Mouse (Mus musculus) hindbrain, embryonic 13.5 days (tissue): ENCODE measurements around the gene Ifih1. TPM values are rescaled to one million over a fixed set of nuclear protein-coding genes. Genes with fewer than 3 reads are reported as not detected.

Source experiments
- ATAC-seq: fragments of 200-750 bp; cut with Nextera tagmentation; 2 replicates; pipeline ENCODE4 v1.8.0; 2017; ENCODE audit warnings: moderate TSS enrichment; ENCODE audit not compliant: low FRiP score
- H3K27ac ChIP-seq: fragments of 300-500 bp; sonication (generic); 2 replicates; pipeline ENCODE4 v1.5.1; 2015; ENCODE audit warnings: inconsistent platforms, mild to moderate bottlenecking, moderate library complexity
- H3K27me3 ChIP-seq: fragments of 300-500 bp; sonication (generic); 2 replicates; pipeline ENCODE4 v1.6.1; 2015; ENCODE audit warnings: mild to moderate bottlenecking, inconsistent platforms
- H3K36me3 ChIP-seq: fragments of 300-500 bp; sonication (generic); 2 replicates; pipeline ENCODE4 v1.6.1; 2015; ENCODE audit warnings: mild to moderate bottlenecking, inconsistent platforms
- H3K4me1 ChIP-seq: fragments of 300-500 bp; sonication (generic); replicated peaks from 2 replicates; pipeline ENCODE4 v1.6.1; 2015; ENCODE audit warnings: inconsistent platforms
- H3K4me2 ChIP-seq: fragments of 300-500 bp; sonication (generic); 2 replicates; pipeline ENCODE4 v1.6.1; 2015; ENCODE audit warnings: inconsistent platforms, mild to moderate bottlenecking, moderate library complexity
- H3K4me3 ChIP-seq: fragments of 300-500 bp; sonication (generic); 2 replicates; pipeline ENCODE4 v1.5.1; 2015; ENCODE audit warnings: mild to moderate bottlenecking, inconsistent platforms
- H3K9ac ChIP-seq: fragments of 300-500 bp; sonication (generic); 2 replicates; pipeline ENCODE4 v1.6.1; 2015; ENCODE audit warnings: mild to moderate bottlenecking, inconsistent platforms
- H3K9me3 ChIP-seq: fragments of 300-500 bp; sonication (generic); 2 replicates; pipeline ENCODE4 v1.6.1; 2016; ENCODE audit warnings: inconsistent platforms
- WGBS: fragments of 180-500 bp; shearing (Covaris S2); methylation state at CpG from one replicate; pipeline ENCODE4 v1.1.7; 2015; 5-methylcytosine and 5-hydroxymethylcytosine counted together
- polyA plus RNA-seq: library from polyadenylated mRNA; unstranded; fragments of >200 nt; fragmentation: Nextera tagmentation; extraction: Ambion mirVana; gene quantifications from 2 replicates; pipeline ENCODE4 v1.2.1, GENCODE M21; 2015

Ifih1 gene
- polyA plus RNA-seq, 1 experiment from 2014 or later, result 1.2 TPM

DNA sequence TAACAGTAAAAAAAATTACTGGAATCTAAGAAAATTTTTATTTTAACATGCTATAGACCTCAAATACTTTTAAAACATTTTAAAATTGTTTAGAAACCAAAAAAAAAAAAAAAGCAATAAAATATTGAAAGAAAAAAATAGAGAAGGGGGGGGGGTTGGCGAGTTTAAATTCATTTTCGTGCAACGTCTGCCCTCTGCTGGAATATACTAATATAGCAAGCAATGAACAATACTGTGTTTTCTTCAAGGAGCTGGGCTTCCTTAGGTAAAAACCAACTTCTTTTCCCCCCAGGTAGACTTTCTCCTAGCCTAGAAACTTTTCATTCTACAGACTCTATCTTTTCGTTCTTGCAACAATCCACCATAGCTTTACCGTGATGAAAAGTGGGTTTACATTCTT is 18.3 kb downstream of the Ifih1 start:
- no peak for ATAC-seq
- H3K36me3 ChIP-seq, result no peaks in the 10 kb centered on the region
- no peak overlapping the region for H3K4me2 ChIP-seq
- H3K4me1 ChIP-seq, result no peaks in the 10 kb centered on the region
- no peaks in the 10 kb centered on the region for H3K9me3 ChIP-seq
- H3K4me3 ChIP-seq, result no peak overlapping the region
- H3K27me3 ChIP-seq, result 0 out of 2 replicates have a peak, but pooled peaks cover 4% of the 10 kb centered on the region
- H3K27ac ChIP-seq, result no peak overlapping the region
- H3K9ac ChIP-seq, result no peak overlapping the region
- WGBS, result 12% methylated on average over 5 of the region's 5 CpGs

DNA sequence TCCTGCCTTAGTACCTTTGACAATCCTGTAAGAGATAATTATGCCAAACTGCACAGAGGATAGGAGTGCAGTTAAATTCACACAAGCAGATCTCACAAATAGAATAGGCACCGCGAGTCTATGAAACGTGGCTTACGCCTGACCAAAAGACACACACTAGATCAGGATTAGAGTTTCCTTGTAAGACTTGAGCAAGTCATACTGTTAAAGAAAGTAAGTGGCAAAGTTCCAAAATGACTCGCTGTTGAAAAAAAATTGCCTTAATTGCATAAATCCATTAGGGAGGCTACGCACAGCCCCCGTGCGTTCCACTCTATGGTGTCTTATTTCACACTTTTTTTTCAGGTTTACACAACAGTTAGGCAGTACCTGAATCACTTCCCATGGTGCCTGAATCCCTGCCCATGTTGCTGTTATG is 23.0 kb downstream of the Ifih1 start:
- no peak overlapping the region for H3K4me3 ChIP-seq
- H3K36me3 ChIP-seq, result no peaks in the 10 kb centered on the region
- H3K4me1 ChIP-seq, result no peaks in the 10 kb centered on the region
- no peaks in the 10 kb centered on the region for H3K9me3 ChIP-seq
- no peak overlapping the region for H3K4me2 ChIP-seq
- no peak overlapping the region for H3K9ac ChIP-seq
- WGBS, result 91% methylated on average over 8 of the region's 8 CpGs
- ATAC-seq, result no peak
- H3K27ac ChIP-seq, result no peak overlapping the region
- H3K27me3 ChIP-seq, result no peaks in the 10 kb centered on the region

DNA sequence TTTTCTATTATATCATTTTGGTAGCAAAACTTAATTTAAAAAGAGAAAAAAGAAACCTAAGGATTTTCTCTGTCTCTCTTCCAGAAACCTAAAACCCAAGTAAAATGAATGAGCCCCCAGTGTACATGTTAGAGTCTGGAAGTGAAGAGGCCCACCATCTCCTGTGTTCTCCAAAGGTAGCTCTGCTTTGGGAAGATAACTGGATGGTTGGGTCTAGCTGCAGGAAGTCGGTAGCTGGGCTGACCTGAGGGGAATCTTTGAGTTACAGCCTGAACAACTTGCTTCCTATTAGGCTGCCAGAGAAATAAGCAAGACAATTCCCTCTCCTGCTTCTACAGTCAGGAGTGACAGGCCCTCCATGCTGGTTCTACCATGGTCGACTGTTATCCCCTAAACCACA is 26.4 kb downstream of the Ifih1 start:
- no peaks in the 10 kb centered on the region for H3K27me3 ChIP-seq
- H3K4me3 ChIP-seq, result no peak overlapping the region
- H3K4me1 ChIP-seq, result no peaks in the 10 kb centered on the region
- H3K9ac ChIP-seq, result no peak overlapping the region
- H3K4me2 ChIP-seq, result no peak overlapping the region
- no peak overlapping the region for H3K27ac ChIP-seq
- 64% methylated on average over 2 of the region's 2 CpGs for WGBS
- ATAC-seq, result no peak
- H3K9me3 ChIP-seq, result no peaks in the 10 kb centered on the region
- H3K36me3 ChIP-seq, result no peaks in the 10 kb centered on the region

DNA sequence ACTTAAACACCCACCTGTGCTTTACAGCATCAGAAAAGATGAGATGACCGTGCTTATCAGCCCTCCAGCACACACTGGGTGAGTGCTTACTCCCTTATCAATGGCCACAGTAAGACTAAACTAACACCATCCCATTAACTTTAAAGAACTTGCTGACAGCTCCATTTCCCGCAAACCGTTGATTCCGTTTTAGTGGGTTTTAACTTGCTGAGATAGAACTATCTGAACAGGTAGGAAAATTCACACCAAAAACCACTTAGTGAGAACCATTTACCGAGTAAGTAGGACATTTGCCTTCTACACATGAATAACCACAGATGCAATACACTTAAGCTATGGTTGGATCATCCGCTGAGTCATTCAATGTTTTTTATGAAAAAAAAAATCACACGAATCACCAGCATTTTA is 27.1 kb downstream of the Ifih1 start:
- no peaks in the 10 kb centered on the region for H3K36me3 ChIP-seq
- H3K9me3 ChIP-seq, result no peaks in the 10 kb centered on the region
- no peak overlapping the region for H3K4me3 ChIP-seq
- 88% methylated on average over 7 of the region's 7 CpGs for WGBS
- ATAC-seq, result no peak
- no peaks in the 10 kb centered on the region for H3K4me1 ChIP-seq
- H3K9ac ChIP-seq, result no peak overlapping the region
- no peak overlapping the region for H3K27ac ChIP-seq
- H3K27me3 ChIP-seq, result no peaks in the 10 kb centered on the region
- no peak overlapping the region for H3K4me2 ChIP-seq

DNA sequence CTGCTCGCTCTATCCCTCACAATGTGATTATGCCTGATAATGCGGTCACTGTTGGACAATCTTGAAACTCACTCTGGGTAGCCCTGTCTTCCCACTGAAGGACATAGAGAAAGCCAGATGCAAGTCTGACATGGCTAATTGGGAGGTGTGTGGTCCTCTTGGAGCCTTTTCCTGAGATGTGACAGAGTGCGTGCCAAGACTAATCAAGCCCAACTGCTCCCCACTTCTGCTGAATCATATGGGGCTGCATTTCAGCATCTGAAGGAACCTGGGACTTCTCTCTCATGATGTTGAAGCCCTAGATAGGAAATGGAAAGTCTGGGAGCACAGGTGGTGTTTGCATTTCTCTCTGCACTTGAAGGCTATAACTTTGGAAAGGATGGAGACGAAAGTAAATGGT is 32.9 kb downstream of the Ifih1 start:
- no peak overlapping the region for H3K27ac ChIP-seq
- H3K4me3 ChIP-seq, result no peak overlapping the region
- H3K27me3 ChIP-seq, result no peaks in the 10 kb centered on the region
- 100% methylated on average over 4 of the region's 4 CpGs for WGBS
- no peak overlapping the region for H3K9ac ChIP-seq
- no peaks in the 10 kb centered on the region for H3K9me3 ChIP-seq
- ATAC-seq, result no peak
- H3K4me1 ChIP-seq, result no peaks in the 10 kb centered on the region
- no peaks in the 10 kb centered on the region for H3K36me3 ChIP-seq
- H3K4me2 ChIP-seq, result no peak overlapping the region

DNA sequence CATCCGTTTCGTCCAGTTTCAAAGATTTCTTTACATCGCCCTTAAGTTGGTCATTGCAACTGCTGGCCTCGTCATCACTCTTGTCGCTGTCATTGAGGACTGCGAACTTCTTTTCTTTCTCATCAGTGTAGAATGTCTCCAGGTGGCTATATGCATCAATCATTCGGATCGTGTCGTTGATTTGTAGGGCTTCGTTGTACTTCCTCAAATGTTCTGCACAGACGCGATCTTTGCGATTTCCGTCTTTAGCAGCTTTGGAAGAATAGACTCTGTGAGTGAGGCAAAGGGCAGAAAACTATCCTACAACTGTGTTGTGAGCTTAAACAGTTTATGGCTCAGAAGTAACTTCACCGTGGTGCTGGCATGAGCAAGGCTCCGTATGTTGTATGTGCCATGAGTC is 39.9 kb downstream of the Ifih1 start:
- H3K36me3 ChIP-seq, result no peaks in the 10 kb centered on the region
- H3K4me1 ChIP-seq, result no peaks in the 10 kb centered on the region
- no peak overlapping the region for H3K27ac ChIP-seq
- WGBS, result 94% methylated on average over 16 of the region's 16 CpGs
- no peak overlapping the region for H3K9ac ChIP-seq
- ATAC-seq, result no peak
- H3K27me3 ChIP-seq, result no peaks in the 10 kb centered on the region
- no peaks in the 10 kb centered on the region for H3K9me3 ChIP-seq
- H3K4me2 ChIP-seq, result no peak overlapping the region
- no peak overlapping the region for H3K4me3 ChIP-seq

DNA sequence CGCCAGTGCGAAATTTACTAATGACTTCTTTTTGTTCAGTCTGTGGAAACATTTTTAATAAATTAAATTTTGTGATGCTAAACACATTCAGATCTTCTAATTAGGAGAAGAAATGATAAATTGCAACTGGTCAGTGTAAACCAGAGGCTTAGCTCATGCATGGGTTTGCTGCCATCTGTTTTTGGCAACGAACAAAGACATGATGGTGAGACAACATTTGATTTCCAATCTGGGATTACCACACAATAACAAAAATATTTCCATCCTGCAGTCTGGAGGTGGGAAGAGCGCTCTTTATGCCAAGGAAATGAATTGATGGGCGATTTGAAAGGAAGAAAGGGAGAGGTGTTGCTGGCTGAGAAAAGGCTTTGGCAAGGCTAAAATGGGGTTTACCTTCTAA is 42.5 kb downstream of the Ifih1 start:
- Histone ChIP-seq H3K4me2 (no peak overlapping the region), H3K36me3 (no peaks in the 10 kb centered on the region)
- WGBS, result 85% methylated on average over 5 of the region's 5 CpGs

DNA sequence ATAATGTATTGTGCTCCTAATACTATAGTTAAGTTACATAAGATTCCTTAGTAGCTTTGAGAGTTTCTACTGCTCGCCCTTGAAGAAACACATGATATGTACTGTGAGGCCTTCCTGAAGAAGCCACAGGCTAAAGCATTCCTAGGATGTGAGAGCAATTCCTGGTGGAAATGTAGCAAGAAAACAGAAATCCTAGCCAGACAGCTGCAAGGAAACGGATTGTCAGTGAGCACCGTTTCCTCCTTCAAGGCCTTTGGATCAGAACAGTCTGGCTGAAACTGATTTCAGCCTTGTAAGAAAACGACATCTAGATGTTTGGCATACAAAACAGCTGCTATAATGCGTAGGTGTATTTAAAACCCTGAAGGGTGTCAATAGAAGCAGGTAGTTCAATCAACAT is 49.5 kb downstream of the Ifih1 start:
- Histone ChIP-seq H3K27ac (no peak overlapping the region), H3K27me3 (no peaks in the 10 kb centered on the region), H3K4me2 (no peak overlapping the region), H3K9me3 (no peaks in the 10 kb centered on the region), H3K9ac (no peak overlapping the region), H3K4me3 (no peak overlapping the region), H3K4me1 (no peaks in the 10 kb centered on the region), H3K36me3 (no peaks in the 10 kb centered on the region)
- ATAC-seq, result no peak
- 93% methylated on average over 5 of the region's 5 CpGs for WGBS

More for the DNA sequence above, 42.5 kb downstream of the Ifih1 start:
- no peak for ATAC-seq
- Histone ChIP-seq H3K9ac (no peak overlapping the region), H3K27me3 (no peaks in the 10 kb centered on the region), H3K9me3 (no peaks in the 10 kb centered on the region), H3K4me1 (no peaks in the 10 kb centered on the region), H3K27ac (no peak overlapping the region), H3K4me3 (no peak overlapping the region)

DNA sequence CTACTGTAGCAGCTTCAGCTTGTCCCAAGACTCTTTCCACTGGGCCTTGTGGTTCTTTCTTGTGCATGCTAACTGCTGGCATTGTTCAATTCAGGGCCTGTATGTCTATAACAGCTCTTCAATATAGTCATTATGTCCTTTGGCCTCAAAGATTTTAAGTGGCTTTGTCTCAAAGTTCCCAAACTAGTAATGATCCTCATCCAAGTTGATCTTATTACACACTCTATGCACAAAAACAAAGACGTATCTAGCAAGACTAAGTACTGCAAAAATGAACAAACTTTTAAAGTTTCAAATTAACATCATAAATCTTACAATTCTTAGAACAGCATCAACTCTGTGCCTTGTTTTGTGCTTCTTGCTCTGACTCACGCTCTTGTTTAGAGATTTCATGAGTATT is 51.6 kb downstream of the Ifih1 start:
- no peak overlapping the region for H3K4me3 ChIP-seq
- no peaks in the 10 kb centered on the region for H3K4me1 ChIP-seq
- H3K9ac ChIP-seq, result no peak overlapping the region
- no peaks in the 10 kb centered on the region for H3K9me3 ChIP-seq
- H3K36me3 ChIP-seq, result no peaks in the 10 kb centered on the region
- H3K27ac ChIP-seq, result no peak overlapping the region
- WGBS, result 89% methylated on average over 2 of the region's 2 CpGs
- no peak for ATAC-seq
- no peaks in the 10 kb centered on the region for H3K27me3 ChIP-seq
- H3K4me2 ChIP-seq, result no peak overlapping the region

DNA sequence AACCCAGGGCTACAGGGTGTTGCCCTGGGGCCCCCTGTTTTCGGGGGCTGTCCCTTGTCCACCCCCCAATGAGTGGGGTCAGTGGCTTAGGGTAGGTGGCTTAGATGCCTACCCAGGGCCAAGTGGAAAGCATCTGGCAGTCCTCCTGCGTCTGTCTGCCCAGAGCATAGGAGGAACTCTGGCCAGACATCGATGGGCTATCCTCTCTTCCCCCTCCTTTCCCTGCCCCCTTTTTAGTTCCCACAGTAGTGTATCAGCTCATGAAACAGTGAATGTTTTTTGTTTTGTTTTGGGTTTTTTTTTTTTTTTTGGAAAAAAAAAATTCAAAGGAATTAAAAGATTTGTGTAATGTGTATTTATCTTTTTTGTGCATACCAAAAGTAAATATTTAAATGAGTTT is 54.5 kb downstream of the Ifih1 start:
- Histone ChIP-seq H3K27me3 (no peaks in the 10 kb centered on the region), H3K4me3 (no peak overlapping the region), H3K4me1 (no peaks in the 10 kb centered on the region), H3K36me3 (no peaks in the 10 kb centered on the region), H3K9me3 (no peaks in the 10 kb centered on the region), H3K27ac (no peak overlapping the region), H3K9ac (no peak overlapping the region), H3K4me2 (no peak overlapping the region)
- ATAC-seq, result no peak
- 84% methylated on average over 3 of the region's 3 CpGs for WGBS

DNA sequence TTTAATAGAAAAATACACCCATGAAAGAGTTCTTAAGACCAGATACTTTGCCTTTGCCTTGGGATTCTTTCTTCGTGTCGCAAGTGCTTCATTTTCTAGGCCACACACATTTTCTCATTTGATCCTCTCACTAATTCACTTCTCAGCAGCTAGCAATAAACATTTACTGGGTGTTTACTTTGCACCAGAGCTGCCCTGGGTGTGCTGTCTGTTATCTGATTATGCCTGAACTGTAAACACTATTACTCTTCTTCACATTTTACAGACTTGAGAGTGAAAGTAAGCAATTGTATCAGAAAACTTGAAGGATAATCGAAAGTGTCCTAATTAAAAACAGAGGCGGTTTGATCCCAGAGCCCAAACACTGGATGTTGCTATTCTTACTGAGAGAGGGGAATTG is 56.7 kb downstream of the Ifih1 start:
- Histone ChIP-seq H3K27me3 (no peaks in the 10 kb centered on the region), H3K9ac (no peak overlapping the region), H3K36me3 (no peaks in the 10 kb centered on the region), H3K4me1 (no peaks in the 10 kb centered on the region), H3K9me3 (no peaks in the 10 kb centered on the region), H3K27ac (no peak overlapping the region), H3K4me3 (no peak overlapping the region), H3K4me2 (no peak overlapping the region)
- 87% methylated on average over 4 of the region's 4 CpGs for WGBS
- ATAC-seq, result no peak

DNA sequence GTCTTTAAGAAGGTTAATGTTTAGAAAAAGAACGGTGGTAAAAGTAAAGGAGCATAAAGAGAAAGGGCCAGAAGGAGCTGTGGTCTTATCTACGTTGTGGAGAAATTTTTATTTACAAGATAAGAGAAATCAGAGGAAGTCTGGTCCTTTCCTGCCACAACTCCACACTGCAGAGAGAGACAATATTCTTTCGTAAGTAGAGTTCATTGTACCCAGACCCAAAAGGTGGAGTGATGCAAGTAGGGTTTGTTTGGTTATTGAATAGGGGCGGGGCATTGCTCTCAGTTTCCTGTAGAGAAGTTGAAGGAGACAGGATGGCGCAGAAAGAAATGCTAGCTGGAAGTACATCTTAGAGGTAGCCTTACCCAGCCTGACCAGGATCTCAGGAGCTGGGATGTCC is 60.3 kb downstream of the Ifih1 start:
- no peak overlapping the region for H3K9ac ChIP-seq
- no peaks in the 10 kb centered on the region for H3K36me3 ChIP-seq
- no peak overlapping the region for H3K4me2 ChIP-seq
- H3K27ac ChIP-seq, result no peak overlapping the region
- ATAC-seq, result no peak
- H3K9me3 ChIP-seq, result no peaks in the 10 kb centered on the region
- H3K4me3 ChIP-seq, result no peak overlapping the region
- H3K27me3 ChIP-seq, result no peaks in the 10 kb centered on the region
- 90% methylated on average over 5 of the region's 5 CpGs for WGBS
- H3K4me1 ChIP-seq, result no peaks in the 10 kb centered on the region

DNA sequence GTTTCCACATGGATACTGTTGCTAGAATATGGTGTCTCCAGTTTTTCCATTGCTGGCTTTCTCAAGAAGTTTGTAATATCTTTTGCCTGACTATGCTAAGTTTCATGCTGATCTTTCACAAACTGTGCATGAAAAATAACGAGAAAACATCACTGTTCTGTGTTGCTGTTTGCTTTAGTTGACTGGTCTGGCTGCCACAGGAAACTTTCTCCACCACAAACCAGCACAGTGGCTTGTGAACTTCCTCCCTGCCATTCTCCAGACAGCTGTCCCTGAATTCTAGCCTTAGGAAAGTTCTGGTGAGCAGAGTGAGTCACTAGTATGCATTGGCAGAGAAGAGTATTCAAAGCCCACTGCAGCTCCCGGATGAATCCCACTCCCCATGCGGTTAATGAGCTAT is 71.1 kb downstream of the Ifih1 start:
- Histone ChIP-seq H3K4me2 (no peak overlapping the region), H3K9ac (no peak overlapping the region), H3K4me1 (no peaks in the 10 kb centered on the region), H3K4me3 (no peak overlapping the region), H3K36me3 (no peaks in the 10 kb centered on the region), H3K27ac (no peak overlapping the region), H3K9me3 (no peaks in the 10 kb centered on the region), H3K27me3 (no peaks in the 10 kb centered on the region)
- 82% methylated on average over 3 of the region's 3 CpGs for WGBS
- ATAC-seq, result no peak

DNA sequence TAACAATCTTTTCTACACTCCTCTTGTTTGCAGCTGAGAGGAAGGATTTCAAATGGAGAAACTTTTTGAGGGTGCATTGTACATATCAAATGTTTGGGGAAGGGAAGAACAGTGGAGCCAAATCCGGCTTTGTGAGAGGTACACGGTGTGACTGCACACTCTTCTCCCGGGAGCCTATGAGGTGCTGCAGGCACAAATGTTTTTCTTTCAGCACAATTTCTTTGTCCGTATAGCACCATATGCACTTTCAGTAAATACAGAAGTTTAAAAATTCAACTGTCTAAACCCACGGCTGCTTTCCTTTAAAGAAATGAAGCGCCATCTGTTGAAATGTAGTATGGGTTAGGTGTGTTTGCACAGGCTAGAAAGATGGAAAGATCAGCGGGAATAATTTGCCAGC is 71.8 kb downstream of the Ifih1 start:
- Histone ChIP-seq H3K36me3 (no peaks in the 10 kb centered on the region), H3K9ac (no peak overlapping the region), H3K4me2 (no peak overlapping the region), H3K4me1 (no peaks in the 10 kb centered on the region), H3K4me3 (no peak overlapping the region), H3K9me3 (no peaks in the 10 kb centered on the region), H3K27me3 (no peaks in the 10 kb centered on the region), H3K27ac (no peak overlapping the region)
- ATAC-seq, result no peak
- WGBS, result 83% methylated on average over 7 of the region's 7 CpGs
